Mouse (Mus musculus) thymus, postnatal 4 days (tissue): ENCODE data around the gene Glrb.

ENCODE experiments used
- DNase-seq: peaks from one replicate; pipeline ENCODE4 v3.0.0; 2021

Gene Glrb

DNA sequence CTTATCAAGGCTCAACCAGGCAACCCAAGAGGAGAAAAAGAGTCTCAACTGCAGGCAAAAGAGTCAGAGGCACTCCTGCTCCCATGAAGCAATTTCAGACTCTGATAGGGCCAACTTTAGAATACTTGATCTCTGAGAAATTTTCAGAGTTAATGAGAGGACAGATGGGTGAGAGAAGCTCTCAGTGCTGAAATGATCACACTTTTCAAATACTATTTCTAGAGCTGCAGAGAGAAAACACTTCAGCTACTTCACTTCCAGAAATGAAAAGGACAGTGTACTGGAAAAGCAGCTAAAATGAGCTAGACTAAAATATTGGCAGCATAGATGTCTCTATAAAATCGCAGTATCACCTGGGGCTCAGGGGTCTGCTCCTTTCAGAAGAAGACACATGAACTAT is 94.8 kb downstream of the Glrb start:
- no peak for DNase-seq

DNA sequence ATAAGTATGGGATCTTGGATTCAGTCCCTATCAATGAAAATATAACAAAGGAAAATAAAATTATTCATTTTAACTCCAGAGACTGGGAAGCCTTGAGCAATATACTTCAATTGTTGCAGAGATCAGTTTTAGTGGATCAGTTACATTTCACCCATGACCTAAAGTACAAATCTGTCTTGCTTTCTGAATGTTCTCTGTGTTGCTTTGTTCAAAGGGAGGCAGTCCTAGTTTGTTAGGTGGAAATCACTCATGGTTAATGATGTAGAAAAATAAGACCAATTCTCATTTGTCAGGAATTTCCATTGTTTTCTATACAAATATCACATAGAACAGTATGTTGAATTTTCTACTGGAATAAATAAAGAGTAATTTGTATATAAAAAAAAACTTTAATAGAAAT is 99.7 kb downstream of the Glrb start:
- DNase-seq: no peak

DNA sequence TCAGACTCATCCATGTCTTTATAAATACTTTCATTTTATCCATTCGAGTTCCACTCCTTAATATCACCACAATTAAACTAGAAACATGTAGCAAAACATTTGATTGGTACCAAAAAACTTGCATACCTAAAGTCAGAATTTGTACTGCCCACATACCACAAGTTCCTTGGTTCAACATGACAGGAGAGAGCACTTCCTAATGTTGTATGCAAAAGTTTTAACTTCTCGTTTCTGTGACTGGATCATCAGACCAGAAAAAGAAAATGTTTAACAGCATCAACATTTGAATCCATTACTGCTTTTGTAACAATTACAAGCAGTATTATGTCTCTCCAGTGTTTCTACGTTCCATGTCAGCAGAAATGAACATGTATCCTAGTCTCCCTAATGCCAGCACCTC is 101.2 kb downstream of the Glrb start:
- DNase-seq: no peak

- no peak for DNase-seq
Observed at GRCm38 (mm10) chr3:80805327-80805726, 108.1 kb downstream of the Glrb start.

GRCm38 (mm10) chr3:80803811-80804210 is 109.6 kb downstream of the Glrb start:
- DNase-seq: no peak

DNA sequence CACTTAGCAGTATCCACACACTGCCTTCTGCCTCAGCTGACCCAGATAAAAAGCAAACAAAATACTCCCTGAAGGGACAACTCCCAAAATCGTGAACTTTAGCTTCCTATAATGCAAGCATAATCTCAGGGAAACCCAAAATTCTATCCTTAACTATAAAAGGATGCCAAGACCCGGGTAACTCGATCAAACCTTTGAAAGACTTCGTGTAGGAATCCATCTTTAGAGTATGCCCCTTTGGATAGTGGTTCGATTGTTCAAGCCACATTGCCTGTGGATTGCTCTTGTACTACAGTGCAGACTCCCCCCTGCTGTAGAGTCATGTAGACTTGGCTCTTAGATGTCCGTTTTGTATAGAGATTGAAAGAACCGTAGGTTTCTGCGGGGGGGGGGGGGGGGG is 110.2 kb downstream of the Glrb start:
- no peak for DNase-seq

DNA sequence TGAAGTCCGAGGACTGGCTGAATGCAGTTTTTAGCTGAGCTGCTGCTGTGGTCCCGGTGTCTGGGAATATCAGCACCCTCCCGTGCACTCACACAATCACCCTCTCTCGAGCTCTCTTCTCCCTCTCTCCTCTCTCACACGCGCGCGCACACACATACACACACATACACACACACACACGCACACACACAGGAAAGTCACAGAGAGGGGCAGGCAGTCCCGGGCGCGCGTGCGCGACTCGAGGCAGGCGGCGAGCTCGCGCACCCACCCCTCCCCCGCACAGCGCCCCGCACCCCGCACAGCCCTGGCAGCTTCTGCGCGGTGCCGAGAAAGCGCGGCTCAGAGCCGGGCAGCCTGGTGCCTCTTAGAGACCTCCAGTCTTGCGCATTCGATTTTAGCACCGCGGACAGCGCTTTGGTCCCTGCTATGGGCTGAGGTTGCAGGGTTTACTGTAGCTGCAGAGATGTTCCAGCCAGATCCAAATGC is 110.8 kb downstream of the Glrb start, which contains the start of gene Gria2:
Gene Gria2, minus strand, starts transcription at position 240 of the 486 bp plus-strand sequence.
- DNase-seq: peak; percentile 64

DNA sequence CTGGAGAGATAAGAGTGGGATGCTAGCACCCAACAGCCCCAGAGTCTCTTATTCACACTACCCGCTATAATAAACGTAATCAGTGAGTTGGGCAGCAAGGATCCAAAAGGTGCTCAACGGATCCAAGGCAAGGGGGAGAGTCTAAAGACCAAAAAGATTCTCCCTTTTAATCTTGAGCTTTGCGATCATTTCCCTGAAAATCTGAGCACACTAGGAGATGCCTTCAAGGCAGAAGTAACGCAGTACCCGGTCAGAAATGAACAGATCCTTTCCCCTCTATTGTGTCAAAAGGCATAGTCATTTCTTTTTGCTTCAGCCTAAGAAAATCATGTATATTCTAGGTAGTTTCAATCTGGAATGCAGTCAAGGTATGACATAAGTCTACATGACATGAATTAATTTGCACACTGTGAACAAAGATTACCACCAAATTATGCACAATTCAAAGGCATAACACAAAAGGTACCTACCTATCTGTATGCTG is 111.6 kb downstream of the Glrb start:
- no peak for DNase-seq

DNA sequence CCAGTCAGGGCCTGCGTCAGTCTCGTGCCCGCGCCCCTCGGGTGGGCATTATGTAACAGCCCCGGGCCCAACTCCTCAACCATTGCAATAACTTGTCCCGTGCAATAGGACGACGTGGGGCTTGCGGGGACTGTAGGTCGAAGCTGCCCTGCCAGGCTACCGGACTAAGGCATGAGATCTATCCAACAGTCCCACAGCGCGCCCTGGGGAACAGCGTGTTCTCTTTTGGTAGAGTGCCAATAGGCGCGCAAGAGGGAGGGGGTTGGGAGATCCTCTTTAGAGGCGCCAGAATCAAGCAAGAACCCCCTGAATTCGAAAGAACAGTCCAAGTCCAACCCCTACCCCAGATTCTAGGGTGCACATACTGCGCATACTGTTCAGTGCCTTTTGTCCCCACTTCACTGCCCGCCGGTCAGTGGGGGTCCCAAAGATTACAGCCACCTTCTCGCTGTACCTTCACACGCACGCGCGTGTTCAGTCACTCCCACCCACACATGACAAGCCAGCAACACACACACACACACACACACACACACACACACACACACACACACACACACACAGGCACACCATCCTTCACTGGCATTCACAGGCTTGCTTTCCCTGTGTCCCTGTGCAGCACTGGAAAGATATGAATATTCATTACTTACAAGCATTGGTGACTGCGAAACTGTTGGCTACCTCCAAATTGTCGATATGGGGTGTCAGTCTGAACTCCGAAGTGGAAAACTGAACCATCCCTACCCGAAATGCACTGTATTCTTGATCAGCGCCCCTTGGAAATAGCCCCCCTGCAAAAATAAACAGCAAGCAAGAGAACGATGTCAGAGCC is 112.2 kb downstream of the Glrb start:
- peak; percentile 15 for DNase-seq

GRCm38 (mm10) chr3:80800299-80800994 is 113.0 kb downstream of the Glrb start:
- DNase-seq: peak; percentile 49

DNA sequence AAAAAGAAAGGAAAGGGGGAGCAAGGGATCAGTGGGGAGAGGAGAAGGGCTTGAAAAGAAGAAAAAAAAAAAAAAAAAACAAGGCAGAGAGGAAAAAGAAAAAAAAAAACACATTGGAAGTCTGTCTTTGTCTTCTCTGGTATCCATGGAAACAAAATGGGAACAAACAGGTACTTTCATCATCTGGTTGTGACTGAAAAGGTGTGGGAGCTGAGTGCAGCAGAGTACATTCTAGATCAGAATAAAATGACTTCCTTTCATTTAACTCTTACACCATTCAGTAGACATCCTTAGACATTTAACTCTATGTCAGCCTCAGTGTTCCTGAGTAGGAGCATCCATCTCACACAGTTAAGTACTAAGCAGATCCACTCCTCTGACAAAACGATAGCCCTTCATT is 115.5 kb downstream of the Glrb start:
- DNase-seq: no peak

DNA sequence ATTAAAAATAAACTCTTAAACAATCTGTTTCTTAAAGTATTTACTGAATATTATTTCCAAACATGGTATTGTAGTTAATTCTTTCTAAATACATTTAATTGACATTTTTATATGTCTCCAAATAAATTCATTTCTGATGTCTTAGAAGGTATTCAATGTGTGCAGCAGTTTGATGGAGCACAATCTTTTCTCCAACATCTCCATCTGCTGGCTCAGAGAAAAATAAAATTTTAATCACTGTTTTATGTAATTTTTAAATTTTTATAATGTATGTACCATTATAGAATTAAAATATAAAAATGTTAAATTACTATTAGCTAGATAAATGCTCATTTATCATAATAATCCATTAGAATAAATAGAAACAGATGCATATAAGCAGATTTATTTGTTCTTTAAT is 116.7 kb downstream of the Glrb start:
- no peak for DNase-seq

GRCm38 (mm10) chr3:80795284-80795683 is 118.2 kb downstream of the Glrb start:
- DNase-seq: no peak
